Mouse (Mus musculus) 3134 (cell line): Measurements from ENCODE around the gene Uqcrc1.

Source experiments
- DNase-seq: peaks from one replicate; pipeline ENCODE4 v3.0.0-alpha.2; 2011; ENCODE audit warnings: low spot score; ENCODE audit not compliant: insufficient read length; ENCODE audit errors: extremely low read depth

Gene Uqcrc1

DNA sequence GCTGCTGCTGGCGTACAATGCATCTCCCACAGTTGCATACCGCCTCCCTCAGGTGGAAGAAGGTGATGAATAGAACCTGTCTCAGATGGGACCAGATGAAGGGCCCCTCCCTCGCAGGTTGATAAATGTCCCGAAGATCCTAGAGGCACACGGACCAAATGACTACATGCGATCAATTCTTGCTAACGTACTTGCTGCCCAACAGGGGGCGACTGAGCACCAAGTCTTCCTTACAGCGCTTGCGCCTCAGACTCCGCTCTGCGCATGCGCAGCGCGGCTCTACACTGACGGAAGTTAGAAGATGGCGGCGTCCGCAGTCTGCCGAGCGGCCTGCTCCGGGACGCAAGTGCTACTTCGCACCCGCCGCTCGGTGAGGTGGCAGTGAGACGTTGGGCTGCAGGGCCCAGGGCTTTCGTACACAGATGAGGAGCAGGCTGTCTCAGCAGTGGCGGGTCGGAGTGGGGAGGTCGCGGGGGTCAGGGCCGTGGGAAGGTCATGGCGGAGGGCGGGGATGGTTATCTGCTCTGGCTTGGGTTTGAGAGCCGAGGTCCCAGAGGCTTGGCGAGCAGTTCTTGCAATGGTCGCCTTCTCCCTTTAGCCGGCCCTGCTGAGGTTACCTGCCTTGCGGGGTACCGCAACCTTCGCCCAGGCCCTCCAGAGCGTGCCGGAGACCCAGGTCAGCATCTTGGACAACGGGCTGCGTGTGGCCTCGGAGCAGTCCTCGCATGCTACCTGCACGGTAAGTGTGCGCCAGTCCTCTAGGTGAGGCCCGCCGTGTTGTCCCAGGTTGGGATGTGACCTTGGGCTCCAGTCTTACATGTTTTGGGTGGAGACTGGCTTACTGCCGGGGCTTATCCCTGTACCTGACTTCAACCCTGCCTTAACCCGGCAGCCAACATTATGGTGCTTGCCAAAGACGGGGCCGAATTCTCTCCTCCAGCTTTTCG is at the start of gene Uqcrc1:
Gene Uqcrc1, plus strand, starts transcription at position 216 of the 947 bp plus-strand sequence.
- DNase-seq, result peak; percentile 89

DNA sequence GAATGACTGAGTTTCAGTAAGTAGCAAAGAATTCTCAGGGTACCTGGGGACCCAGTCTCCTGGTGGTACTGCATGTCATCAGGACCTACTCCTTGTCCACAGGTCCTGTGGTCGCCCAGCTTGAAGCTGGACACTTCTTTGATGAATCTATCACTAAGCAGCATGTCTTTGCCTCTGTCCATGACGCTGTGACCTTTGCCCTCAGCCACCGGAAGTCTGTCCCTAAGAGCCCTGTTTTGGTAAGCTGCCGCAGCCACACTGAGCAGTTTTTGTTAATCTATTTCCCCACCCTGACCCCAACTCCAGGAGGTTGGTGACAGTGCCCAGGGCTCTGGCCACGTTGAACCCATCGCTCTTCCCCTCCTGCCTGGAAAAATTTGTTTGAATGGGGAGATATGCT is 24.1 kb upstream of the Uqcrc1 start:
- DNase-seq, result no peak

DNA sequence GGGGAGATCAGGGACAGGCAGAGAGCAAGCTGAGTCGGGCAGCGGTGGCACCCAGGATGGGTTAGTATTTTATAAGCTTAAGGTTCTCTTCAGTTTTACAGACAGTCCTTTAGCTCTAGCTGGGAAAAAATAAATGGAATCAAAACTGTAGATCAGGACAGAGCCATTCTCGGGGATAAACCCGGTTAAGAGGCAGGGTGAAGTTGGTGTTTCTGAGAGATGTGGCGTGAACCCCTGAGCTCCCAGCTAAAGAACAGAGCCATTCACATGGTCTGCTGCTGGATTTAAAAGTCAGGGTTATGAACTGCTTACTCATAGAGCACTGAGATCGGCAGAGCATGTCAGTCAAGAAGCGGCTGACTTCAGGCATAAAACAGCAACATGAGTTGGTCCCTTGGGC is 23.3 kb upstream of the Uqcrc1 start:
- no peak for DNase-seq

DNA sequence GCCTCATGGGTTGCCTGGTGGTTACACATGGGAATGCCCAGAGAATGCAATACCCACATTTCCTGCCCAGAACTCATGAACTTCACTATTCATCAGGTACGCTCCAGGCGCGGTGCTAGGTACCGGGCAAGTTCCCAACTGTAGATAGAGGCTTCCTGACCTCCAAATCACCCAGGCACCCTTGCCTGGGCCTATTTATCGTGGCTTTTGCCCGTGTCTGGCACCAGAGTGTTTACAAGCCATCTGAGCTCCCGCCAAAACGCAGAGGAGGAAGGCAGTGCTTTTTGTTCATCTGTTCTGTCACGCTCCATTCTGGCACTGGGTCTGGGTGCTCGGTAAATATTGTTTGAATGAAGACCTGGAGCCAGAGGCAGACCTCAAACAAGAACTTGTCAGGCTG is 22.8 kb upstream of the Uqcrc1 start:
- DNase-seq, result no peak

DNA sequence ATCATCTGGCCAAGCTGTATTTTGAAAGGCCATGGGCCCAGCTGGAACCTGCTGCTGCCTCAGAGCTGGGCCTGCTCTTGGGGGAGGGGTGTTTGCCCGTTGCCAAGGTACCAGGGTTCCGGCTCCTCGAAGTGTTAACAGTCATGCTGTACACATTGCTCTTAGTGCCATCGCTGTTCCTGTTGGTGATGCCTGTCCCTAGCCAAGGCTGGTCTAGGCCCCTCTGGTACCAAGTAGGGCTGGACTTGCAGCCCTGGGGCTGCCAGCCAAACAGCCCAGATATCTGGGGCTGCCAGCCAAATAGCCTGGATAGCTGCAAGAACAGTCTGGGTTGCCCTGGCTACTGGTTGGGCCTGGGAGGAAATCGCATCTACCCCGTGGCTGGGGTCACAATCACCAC is 21.9 kb upstream of the Uqcrc1 start, which contains the start of gene Tmem89:
Gene Tmem89, plus strand, starts transcription at position 129 of the 400 bp plus-strand sequence.
- no peak for DNase-seq

DNA sequence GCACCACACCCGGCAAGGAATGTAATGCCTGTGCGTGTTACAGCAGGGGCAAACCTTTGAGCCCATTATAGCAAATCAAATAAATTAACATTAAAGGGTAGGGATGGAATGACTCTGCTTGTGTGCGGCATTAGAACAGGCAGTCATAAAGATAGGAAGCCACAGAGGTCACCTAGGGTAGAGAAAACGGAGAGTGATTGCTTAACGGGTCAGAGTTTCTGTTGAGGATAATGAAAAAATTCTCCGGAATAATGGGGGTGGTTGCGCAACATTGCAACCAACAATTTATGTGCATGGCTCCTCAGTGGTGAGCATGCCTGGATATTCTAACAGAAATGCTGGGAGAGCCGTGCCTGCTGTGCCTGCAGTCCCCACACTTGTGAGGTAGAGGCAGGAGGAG is 10.5 kb upstream of the Uqcrc1 start:
- no peak for DNase-seq

DNA sequence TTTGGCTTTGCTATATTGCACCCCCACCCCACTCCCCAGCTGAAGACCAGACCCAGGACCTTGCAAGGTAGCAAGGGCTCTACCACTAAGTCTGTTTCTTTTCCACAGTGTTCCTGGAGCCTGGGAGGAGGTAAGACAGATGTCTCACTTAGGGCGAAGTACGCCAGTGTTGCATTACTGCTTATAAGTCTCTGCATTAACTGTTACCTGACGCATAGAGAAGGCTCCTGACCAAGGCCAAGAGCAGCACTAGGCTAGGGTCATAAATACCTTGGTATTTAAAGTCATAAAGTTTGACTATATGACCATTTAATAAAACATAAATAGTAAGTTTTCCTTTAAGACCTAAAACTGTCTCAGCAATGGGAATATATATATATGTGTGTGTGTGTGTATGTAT is 8.0 kb upstream of the Uqcrc1 start:
- no peak for DNase-seq

DNA sequence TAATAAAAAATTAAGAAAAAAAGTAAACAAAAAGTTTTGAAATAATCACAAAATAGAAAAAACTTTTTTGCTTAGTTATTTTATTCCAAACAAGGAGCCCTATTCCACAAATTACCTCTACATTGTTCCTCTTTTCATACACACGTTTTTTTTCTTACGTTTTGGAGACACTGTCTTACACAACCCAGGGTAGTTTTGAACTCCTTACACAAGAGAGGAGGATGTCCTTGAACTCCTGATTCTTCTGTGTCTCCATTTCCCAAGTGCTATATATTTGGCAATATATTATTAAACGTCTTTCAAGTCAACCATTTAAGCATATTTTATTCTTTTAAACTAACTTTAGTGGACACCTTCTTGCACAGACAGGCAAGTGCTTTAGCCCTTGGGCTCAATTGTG is 442 bp upstream of the Uqcrc1 start:
- DNase-seq, result no peak

DNA sequence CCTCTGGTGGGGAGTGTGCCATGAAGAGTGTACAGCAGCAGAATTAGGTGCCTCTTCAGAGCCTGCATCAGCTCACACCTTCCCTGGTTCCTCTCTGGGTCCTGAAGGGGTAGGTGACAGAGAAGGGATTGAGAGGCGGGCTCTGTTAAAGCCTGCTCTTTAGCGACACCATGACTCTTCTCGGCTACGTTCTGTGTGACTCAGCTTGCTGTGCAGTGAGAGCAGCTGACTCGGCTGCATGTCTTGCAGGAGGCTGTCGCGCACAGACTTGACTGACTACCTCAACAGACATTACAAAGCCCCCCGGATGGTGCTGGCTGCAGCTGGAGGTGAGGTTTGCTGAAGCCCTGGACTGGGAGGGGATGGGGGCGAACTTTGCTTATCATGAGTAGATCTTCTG is 8.7 kb downstream of the Uqcrc1 start:
- no peak for DNase-seq

DNA sequence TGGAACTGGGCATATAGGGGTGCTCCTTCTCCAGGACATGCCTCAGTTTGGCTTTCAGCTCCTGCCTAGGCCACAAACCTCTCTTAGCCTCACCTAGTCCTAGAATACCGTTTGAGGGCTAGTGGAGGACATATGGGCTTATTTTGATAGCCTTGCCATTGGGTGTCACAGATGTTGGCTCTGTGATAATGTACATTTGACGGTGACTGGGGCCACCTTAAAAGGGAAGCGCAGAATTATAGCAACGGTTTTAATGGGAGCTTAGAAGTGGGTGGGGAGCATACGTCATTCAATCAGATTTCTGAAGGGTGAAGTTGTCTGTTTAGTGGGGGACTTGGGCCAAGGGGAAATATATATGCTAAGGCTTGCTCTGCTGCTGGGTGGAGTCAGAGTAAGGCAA is 9.2 kb downstream of the Uqcrc1 start:
- DNase-seq, result no peak

DNA sequence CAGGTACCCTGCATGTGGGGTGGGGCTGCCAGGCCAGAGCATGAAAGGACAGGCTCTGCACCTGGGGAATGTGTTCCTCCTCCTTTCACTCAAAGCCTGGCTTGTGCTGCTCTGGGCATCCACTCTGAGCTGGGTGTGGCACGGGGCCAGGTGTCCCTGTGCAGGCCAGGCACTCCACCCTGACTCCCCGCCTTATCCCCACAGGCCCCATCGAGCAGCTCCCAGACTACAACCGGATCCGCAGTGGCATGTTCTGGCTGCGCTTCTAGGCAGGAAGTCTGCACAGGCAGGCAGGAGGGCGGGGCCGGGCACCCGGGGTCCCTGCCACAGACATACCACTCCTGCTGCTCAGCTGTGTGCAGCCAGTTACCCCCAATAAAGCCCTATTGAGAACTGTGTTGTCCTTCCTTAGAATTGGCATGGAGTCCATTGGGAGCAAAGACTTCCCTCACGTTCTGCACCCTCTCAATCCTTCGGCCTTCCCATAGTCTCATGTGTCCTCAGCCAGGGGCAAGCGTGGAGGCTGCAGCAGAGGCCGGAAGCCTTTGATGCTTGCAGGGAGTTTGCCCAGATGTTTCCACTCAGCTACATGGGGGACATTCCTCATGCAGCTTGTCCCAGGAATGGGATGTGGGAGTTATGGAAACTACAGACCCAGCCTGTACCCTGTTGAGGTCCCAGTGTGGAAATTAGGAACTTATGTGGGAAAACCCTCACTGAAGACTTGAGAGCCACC is 13.0 kb downstream of the Uqcrc1 start:
- no peak for DNase-seq

DNA sequence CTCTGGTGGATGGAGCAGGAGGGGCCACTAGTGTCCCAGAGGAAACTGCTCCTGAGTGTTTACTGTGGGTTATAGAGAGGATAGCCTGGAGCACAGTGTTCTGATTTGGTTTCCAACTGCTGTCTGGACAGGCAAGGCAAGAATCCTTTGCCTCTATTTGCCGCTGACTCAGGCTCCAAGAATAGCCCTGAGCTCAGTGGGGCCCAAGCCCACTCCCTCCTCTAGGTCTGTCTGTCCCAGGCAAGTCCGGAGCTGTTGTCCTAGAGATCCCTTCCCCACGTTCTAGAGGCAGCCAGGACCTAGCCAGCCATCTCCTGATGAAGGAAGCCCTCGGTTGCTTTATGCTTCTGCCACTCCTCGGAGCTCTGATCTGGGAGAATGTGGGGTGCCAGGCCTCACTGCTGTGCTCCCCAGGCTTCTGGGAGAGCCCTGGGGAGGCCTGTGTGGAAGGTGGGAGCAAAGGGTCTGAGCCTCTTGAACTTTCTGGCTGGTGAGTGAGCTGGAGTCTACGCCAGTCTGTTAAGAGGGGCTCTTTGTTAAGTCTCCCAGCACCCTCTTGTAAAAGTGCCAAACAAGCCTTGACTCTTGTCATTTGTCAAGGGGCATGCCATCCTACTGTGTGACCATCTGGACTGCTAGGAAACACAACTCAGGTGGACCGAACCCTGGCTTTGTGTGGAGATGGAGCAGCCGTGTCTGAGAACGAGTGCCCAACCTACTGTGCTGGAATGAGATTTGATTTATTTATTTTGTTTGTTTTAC is 13.7 kb downstream of the Uqcrc1 start:
- no peak for DNase-seq

DNA sequence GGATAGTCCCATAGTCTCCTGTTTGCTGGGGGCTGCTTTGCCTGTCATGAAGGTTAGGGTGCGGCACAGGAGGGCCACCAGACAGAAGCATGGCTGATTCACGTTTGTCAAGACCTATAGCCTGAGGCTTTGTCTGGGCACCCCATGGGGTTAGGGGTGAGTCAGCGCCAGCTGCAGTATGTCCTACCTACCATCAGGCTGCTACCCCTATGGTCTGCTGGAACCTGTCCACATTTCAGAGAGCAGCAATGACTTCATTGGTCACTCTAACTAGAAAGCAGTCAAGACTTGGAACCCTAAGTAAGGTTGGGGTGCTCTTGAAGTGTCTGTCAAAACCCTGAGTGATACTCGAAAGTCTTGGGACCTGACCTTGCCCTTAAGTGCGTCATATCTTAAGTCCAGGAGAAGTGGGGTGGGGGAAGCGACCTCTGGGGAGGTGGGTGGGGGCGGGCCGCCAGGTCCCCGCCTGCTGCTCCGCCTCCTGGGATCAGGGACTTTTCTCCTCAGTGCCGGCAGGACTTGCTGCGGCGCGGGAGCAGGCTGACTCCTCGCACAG is 16.7 kb downstream of the Uqcrc1 start, which contains the start of gene Col7a1:
Gene Col7a1, plus strand, starts transcription at position 506 of the 556 bp plus-strand sequence.
- no peak for DNase-seq

DNA sequence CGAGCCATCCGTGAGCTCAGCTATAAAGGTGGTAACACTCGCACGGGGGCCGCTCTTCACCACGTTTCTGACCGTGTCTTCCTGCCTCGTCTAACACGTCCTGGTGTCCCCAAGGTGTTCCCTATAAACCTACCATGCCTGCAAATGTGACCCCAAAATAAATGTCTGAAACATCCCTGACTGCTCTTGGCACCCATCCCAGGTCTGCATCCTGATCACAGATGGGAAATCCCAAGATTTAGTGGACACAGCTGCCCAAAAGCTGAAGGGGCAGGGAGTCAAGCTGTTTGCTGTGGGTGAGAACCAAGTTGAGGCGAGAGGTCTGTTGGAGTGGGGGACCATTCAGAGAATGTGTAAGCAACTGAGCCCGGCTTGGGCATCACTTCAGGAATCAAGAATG is 18.8 kb downstream of the Uqcrc1 start:
- no peak for DNase-seq

DNA sequence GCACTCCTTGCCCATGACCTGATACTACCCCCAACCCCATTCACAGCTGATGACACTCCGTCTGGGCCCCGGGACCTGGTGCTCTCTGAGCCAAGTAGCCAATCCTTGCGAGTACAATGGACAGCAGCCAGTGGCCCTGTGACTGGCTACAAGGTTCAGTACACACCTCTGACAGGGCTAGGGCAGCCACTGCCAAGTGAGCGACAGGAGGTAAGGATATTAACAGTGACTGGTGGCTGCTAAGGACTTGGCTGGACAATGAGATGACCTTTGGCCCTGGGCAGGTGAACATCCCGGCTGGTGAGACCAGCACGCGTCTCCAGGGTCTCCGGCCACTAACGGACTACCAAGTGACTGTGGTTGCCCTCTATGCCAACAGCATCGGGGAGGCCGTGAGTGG is 19.4 kb downstream of the Uqcrc1 start:
- no peak for DNase-seq

DNA sequence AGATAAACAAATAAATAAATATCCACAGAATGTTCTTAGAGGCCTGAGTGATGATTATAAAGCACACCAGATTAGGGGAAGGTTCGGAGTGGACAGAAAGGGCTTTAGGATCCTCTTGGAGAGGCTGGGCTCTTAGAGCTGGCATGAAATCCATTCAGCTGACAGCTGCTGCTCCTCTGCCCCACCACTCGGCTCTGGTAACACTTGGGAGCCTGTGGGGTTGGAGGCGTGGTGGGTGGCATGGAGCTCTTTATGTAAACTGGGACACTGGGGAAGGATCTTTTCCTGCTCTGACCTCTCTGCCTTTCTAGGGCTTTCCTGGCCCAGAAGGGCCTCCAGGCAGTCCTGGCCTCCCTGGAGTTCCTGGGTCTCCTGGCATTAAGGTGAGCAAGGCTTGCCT is 27.1 kb downstream of the Uqcrc1 start:
- no peak for DNase-seq

DNA sequence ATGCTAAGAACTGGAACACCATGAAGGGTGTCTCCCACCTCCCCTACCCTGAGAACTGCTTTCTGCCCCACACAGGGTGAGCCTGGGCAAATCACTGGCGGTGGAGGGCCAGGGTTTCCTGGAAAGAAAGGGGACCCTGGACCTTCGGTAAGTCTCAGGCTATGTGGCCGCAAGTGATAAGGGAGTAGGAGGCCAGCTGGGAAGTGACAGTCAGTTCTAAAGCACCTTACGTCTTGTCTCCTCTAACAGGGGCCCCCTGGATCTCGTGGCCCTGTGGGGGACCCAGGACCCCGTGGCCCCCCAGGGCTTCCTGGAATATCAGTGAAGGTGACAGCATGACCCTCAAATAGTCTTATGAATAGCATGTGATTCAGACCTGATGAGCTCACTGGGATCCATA is 27.9 kb downstream of the Uqcrc1 start:
- DNase-seq, result no peak

DNA sequence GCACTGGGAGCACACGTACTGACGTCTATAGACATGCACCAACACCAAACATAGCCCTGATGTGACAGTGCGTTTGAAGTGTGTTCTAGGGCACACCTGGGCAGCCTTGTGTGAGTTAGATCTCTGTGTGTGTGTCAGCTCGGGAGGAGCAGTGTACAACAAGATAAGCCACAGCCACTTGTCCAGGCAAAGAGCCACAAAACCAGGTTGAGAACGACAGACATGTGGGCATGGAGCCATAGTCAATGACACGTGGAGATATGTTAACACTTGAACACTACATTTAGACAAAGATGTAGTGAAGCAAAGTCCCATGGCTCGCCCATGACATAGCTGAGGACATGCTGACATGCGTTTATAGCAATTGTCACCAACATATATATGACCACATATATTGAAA is 34.2 kb downstream of the Uqcrc1 start:
- DNase-seq, result no peak

DNA sequence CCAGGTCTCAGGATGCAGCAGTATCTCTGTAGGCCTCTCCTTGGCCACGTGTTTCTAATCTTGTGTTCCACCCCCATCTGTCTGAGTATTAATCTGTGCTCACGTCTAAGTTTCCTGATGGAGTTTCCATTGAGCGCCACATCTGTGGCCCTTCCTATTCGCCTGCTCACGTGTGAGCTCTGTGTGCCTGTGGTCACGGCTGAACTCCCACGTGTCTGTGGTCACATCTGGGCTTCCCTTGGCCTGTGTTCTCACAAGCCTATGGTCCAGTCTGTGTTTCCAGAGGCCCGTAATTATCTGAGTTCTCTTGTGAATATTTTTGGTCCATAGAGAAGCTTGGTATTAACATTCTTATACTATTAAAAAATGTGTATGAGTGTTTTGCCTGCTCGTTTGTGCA is 40.0 kb downstream of the Uqcrc1 start:
- DNase-seq, result no peak

DNA sequence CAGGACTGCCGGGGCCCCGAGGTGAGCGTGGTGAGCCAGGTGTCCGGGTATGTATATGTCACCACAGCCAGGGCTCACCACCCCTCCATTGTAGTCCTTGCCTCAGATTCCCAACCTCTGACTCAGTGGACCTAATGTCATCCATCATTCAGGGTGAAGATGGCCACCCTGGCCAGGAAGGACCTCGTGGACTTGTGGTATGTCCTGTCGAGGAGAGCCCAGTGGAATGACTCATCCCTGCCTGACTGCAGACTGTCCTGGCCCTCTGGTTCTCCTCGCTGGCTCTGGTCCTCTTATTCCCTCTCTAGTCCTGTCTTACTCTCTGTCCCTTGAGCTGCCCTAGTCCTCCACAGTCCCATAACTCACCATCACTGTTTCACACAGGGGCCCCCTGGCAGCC is 41.5 kb downstream of the Uqcrc1 start:
- peak; percentile 82 for DNase-seq

DNA sequence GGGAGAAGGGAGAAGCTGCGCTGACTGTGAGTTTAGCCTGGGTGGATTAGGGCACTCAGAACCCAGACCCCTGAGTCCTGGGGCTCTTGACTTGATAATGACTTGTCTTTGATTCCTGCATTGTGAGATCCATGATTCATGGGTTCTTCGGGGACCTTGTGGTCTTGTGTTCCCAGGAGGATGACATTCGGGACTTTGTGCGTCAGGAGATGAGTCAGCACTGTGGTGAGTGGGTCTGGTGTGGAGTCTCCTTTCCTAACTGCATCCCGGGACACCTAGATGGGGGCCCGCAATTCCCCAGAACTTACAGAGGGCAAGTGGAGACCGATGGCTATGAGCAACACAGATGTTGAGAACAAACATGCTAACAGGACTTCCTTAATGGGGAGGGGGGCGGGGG is 46.1 kb downstream of the Uqcrc1 start:
- DNase-seq, result peak; percentile 63
